Mouse (Mus musculus) hindlimb bud, embryonic 11.5 days (tissue): ENCODE measurements around the gene Map4k5.

Source experiments
- DNase-seq: peaks from one replicate; pipeline ENCODE4 v3.0.0-alpha.2; 2012; ENCODE audit warnings: low read depth, low spot score; ENCODE audit errors: extremely low spot score

The Map4k5 gene

GRCm38 (mm10) chr12:69757418-69758141 lies 135.4 kb downstream of the Map4k5 start:
- no peak for DNase-seq

GRCm38 (mm10) chr12:69756015-69756414 lies 137.0 kb downstream of the Map4k5 start:
- DNase-seq = no peak

- no peak for DNase-seq
Observed at GRCm38 (mm10) chr12:69753936-69754335, 139.1 kb downstream of the Map4k5 start.
